Mouse (Mus musculus) lung, embryonic 16.5 days (tissue): ENCODE data around the gene BC037034. TPM values are rescaled to one million over a fixed set of nuclear protein-coding genes. Genes with fewer than 3 reads are reported as not detected.

Source experiments
- ATAC-seq: fragments of 200-750 bp; cut with Nextera tagmentation; 2 replicates; pipeline ENCODE4 v1.8.0; 2017; ENCODE audit warnings: low read depth, mild to moderate bottlenecking, moderate library complexity
- H3K27ac ChIP-seq: fragments of 300-500 bp; sonication (generic); 2 replicates; pipeline ENCODE4 v1.5.1; 2014; ENCODE audit warnings: mild to moderate bottlenecking, control low read depth, low read length
- H3K27me3 ChIP-seq: fragments of 300-500 bp; sonication (generic); 2 replicates; pipeline ENCODE4 v1.6.1; 2014; ENCODE audit warnings: low read depth, low read length, mixed read lengths; ENCODE audit not compliant: control insufficient read depth, insufficient read depth
- H3K36me3 ChIP-seq: fragments of 300-500 bp; sonication (generic); 2 replicates; pipeline ENCODE4 v1.6.1; 2014; ENCODE audit warnings: low read length; ENCODE audit not compliant: control insufficient read depth, insufficient read depth
- H3K4me1 ChIP-seq: fragments of 300-500 bp; sonication (generic); replicated peaks from 2 replicates; pipeline ENCODE4 v1.6.1; 2014; ENCODE audit warnings: low read length, mixed read lengths; ENCODE audit not compliant: control insufficient read depth, insufficient read depth
- H3K4me2 ChIP-seq: fragments of 300-500 bp; sonication (generic); 2 replicates; pipeline ENCODE4 v1.6.1; 2014; ENCODE audit warnings: low read depth, low read length, control low read depth
- H3K4me3 ChIP-seq: fragments of 300-500 bp; sonication (generic); 2 replicates; pipeline ENCODE4 v1.5.1; 2014; ENCODE audit warnings: mild to moderate bottlenecking, low read length, control low read depth
- H3K9ac ChIP-seq: fragments of 300-500 bp; sonication (generic); 2 replicates; pipeline ENCODE4 v1.6.1; 2014; ENCODE audit warnings: low read length, control low read depth
- H3K9me3 ChIP-seq: fragments of 300-500 bp; sonication (generic); 2 replicates; pipeline ENCODE4 v1.6.1; 2016; ENCODE audit warnings: low read length; ENCODE audit not compliant: control insufficient read depth
- WGBS: fragments of 180-500 bp; shearing (Covaris S2); extraction: QIAGEN DNeasy Blood & Tissue Kit; methylation state at CpG from one replicate; pipeline ENCODE4 v1.1.7; 2014; 5-methylcytosine and 5-hydroxymethylcytosine counted together
- polyA plus RNA-seq: library from polyadenylated mRNA; unstranded; fragments of >200 nt; fragmentation: Nextera tagmentation; extraction: Ambion mirVana; gene quantifications from 2 replicates; pipeline ENCODE4 v1.2.1, GENCODE M21; 2015

Gene BC037034
- polyA plus RNA-seq, 1 experiment from 2014 or later = 3.8 TPM

DNA sequence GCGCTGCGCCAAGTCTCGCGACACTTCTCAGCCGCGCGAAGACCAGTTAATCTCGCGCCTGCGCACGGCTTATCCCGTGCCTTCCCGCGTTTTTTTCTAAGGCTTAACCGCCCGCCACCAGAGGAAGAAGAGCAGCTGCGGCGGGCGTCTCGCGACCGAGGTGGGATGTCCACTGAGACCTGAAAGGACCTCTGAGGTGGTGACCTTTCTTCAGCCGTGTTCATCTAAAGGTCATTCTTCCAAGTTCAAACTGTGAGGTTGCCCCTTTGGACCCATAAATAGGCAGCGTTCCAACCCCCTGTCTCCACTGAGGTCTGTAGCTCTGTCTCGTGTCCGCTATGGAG lies 16.6 kb upstream of the BC037034 start:
- ATAC-seq = no peak
- 0 out of 2 replicates have a peak overlapping the region, but pooled peaks have one; percentile 28 for H3K9ac ChIP-seq
- peak overlapping the region; percentile 89 for H3K4me2 ChIP-seq
- WGBS = 20% methylated on average over 26 of the region's 26 CpGs
- H3K27ac ChIP-seq = no peak overlapping the region
- 0 out of 2 replicates have a peak, but pooled peaks cover 2% of the 10 kb centered on the region for H3K27me3 ChIP-seq
- H3K4me3 ChIP-seq = peak overlapping the region; percentile 75
- peaks cover 15% of the 10 kb centered on the region for H3K4me1 ChIP-seq
- H3K36me3 ChIP-seq = 0 out of 2 replicates have a peak, but pooled peaks cover 2% of the 10 kb centered on the region
- peaks cover 8% of the 10 kb centered on the region for H3K9me3 ChIP-seq

DNA sequence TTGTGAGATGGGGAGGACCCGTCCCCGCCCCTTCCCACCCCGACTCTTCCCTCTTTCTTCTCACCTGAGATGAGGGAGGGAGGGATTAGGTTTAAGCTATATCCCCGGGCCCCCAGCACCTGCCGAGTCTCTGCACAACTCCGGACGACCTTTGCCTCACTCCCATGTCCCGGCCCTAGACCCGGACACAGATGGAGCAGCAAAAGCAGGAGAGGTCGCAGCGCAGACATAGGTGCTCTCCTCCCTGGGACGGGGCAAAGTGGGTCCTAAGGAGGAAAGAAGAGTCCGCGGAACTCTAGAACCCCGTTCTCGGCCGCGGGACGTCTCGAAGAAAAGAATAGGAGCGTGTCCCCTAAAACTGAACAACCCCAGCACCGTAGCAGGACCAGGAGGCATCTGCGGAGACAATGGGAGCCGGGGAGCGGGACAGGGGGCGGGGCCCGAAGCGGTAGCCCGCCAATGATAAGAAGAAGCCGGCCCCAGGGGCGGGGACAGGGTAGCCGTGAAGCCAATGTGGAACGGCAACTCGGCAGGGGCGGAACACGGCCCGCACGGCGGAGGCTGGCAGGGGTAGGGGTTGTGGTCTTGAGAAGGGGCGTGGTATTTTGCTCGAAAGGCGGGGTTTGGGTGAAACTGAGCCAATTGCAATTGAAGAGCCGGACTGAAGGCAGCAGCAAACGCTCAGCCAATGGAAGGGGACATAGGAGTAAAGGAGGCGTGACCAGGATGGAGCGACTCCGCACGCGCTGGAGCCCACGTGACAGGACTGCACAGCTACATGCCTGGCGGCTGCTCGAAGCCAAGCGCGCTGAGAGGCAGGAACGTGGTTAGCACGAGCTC lies 16.0 kb upstream of the BC037034 start, which contains the start of the genes Gm43720, Gpc2 and Stag3:
Gene Gm43720, minus strand, starts transcription at position 374 of the 840 bp plus-strand sequence.
Gene Gpc2, minus strand, starts transcription at position 421 of the 840 bp plus-strand sequence.
Gene Stag3, plus strand, starts transcription at position 656 of the 840 bp plus-strand sequence.
- Histone ChIP-seq H3K27me3 (0 out of 2 replicates have a peak, but pooled peaks cover 2% of the 10 kb centered on the region), H3K4me1 (peaks cover 19% of the 10 kb centered on the region), H3K4me3 (peak within 1 kb of the TSS; percentile 75), H3K9ac (peak within 1 kb of the TSS; percentile 75), H3K27ac (0 out of 2 replicates have a peak within 1 kb of the TSS, but pooled peaks have one; percentile 13), H3K9me3 (peaks cover 8% of the 10 kb centered on the region), H3K36me3 (0 out of 2 replicates have a peak, but pooled peaks cover 2% of the 10 kb centered on the region), H3K4me2 (peak within 1 kb of the TSS; percentile 89)
- under 1% methylated on average over 56 of the region's 56 CpGs for WGBS
- ATAC-seq = peak; percentile 99

- WGBS = 88% methylated on average over 7 of the region's 7 CpGs
- Histone ChIP-seq H3K27ac (no peak overlapping the region), H3K4me3 (no peak overlapping the region), H3K9me3 (peaks cover 8% of the 10 kb centered on the region), H3K36me3 (0 out of 2 replicates have a peak, but pooled peaks cover 2% of the 10 kb centered on the region), H3K9ac (no peak overlapping the region), H3K4me1 (peaks cover 19% of the 10 kb centered on the region), H3K4me2 (no peak overlapping the region), H3K27me3 (0 out of 2 replicates have a peak, but pooled peaks cover 2% of the 10 kb centered on the region)
- no peak for ATAC-seq
These were observed 14.2 kb upstream of the BC037034 start for GRCm38 (mm10) chr5:138277994-138278393.

- H3K9ac ChIP-seq = no peak overlapping the region
- 36% methylated on average over 41 of the region's 41 CpGs for WGBS
- H3K27ac ChIP-seq = no peak overlapping the region
- peaks cover 2% of the 10 kb centered on the region for H3K9me3 ChIP-seq
- H3K4me3 ChIP-seq = no peak overlapping the region
- 0 out of 2 replicates have a peak, but pooled peaks cover 2% of the 10 kb centered on the region for H3K36me3 ChIP-seq
- peaks cover 18% of the 10 kb centered on the region for H3K4me1 ChIP-seq
- no peaks in the 10 kb centered on the region for H3K27me3 ChIP-seq
- no peak for ATAC-seq
- peak overlapping the region; percentile 37 for H3K4me2 ChIP-seq
These were observed 11.6 kb upstream of the BC037034 start for GRCm38 (mm10) chr5:138275216-138276050.

- Histone ChIP-seq H3K27me3 (no peaks in the 10 kb centered on the region), H3K4me2 (no peak overlapping the region), H3K4me1 (peaks cover 12% of the 10 kb centered on the region), H3K9me3 (no peaks in the 10 kb centered on the region), H3K27ac (no peak overlapping the region), H3K9ac (no peak overlapping the region), H3K4me3 (no peak overlapping the region), H3K36me3 (0 out of 2 replicates have a peak, but pooled peaks cover 2% of the 10 kb centered on the region)
- ATAC-seq = no peak
- WGBS = 74% methylated on average over 8 of the region's 8 CpGs
These were observed 10.4 kb upstream of the BC037034 start for GRCm38 (mm10) chr5:138274186-138274585.

GRCm38 (mm10) chr5:138272409-138272923 lies 8.6 kb upstream of the BC037034 start, which contains the start of gene Gal3st4:
TSS of gene Gal3st4 (minus strand) at chr5:138272840.
- Histone ChIP-seq H3K4me3 (peak within 1 kb of the TSS; percentile 14; the same call in 1 of the 2 replicates), H3K27ac (no peak within 1 kb of the TSS), H3K27me3 (no peaks in the 10 kb centered on the region), H3K36me3 (0 out of 2 replicates have a peak, but pooled peaks cover 2% of the 10 kb centered on the region), H3K9ac (peak within 1 kb of the TSS; percentile 55), H3K4me1 (0 out of 2 replicates have a peak, but pooled peaks cover 5% of the 10 kb centered on the region), H3K9me3 (no peaks in the 10 kb centered on the region), H3K4me2 (peak within 1 kb of the TSS; percentile 30)
- ATAC-seq = peak; percentile 59; the same call in 1 of the 2 replicates
- 1% methylated on average over 12 of the region's 12 CpGs for WGBS

- 42% methylated on average over 3 of the region's 3 CpGs for WGBS
- H3K9ac ChIP-seq = no peak overlapping the region
These were observed 7.4 kb upstream of the BC037034 start for GRCm38 (mm10) chr5:138271232-138271631.

GRCm38 (mm10) chr5:138268980-138269379 lies 5.1 kb upstream of the BC037034 start:
- Histone ChIP-seq H3K9ac (no peak overlapping the region), H3K4me2 (no peak overlapping the region), H3K36me3 (peaks cover 4% of the 10 kb centered on the region; the same call in 1 of the 2 replicates), H3K27ac (no peak overlapping the region), H3K4me1 (peaks cover 6% of the 10 kb centered on the region; the same call in 1 of the 2 replicates), H3K4me3 (no peak overlapping the region), H3K27me3 (no peaks in the 10 kb centered on the region), H3K9me3 (no peaks in the 10 kb centered on the region)
- 68% methylated on average over 4 of the region's 4 CpGs for WGBS
- ATAC-seq = no peak

More at GRCm38 (mm10) chr5:138271232-138271631, 7.4 kb upstream of the BC037034 start:
- H3K27ac ChIP-seq = no peak overlapping the region
- no peak overlapping the region for H3K4me2 ChIP-seq
- no peaks in the 10 kb centered on the region for H3K27me3 ChIP-seq
- no peak for ATAC-seq
- no peaks in the 10 kb centered on the region; the same call in 1 of the 2 replicates for H3K36me3 ChIP-seq
- H3K4me3 ChIP-seq = no peak overlapping the region
- no peaks in the 10 kb centered on the region for H3K9me3 ChIP-seq
- 0 out of 2 replicates have a peak, but pooled peaks cover 5% of the 10 kb centered on the region for H3K4me1 ChIP-seq
